Mouse (Mus musculus) urinary bladder, postnatal 4 days (tissue): ENCODE measurements around the gene Ntrk3.

Experiments used
- DNase-seq, 2 experiments: peaks; one replicate each; pipeline ENCODE4 v3.0.0; 2021 to 2022; ENCODE audit warnings: low spot score in 2 of 2

Gene Ntrk3

DNA sequence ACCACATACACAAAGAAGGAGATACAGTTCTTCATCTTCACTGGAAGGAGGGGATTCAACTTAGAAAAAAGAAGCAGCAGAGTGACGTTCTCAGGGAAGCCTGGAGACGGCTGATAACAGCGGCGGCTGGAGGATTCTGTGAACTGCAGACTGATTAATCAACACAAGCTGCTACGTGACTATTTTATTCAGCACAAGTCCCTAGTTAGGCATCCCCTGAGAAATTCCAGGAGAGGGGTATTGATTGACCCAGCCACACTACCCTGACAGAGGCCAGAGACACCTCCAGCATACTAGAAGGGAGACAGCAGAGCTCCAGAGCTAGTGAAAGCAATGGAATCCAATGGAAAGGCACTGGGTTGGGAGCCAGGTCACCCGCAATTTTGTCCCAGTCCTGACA is 516.1 kb downstream of the Ntrk3 start:
- DNase-seq, result no peak

DNA sequence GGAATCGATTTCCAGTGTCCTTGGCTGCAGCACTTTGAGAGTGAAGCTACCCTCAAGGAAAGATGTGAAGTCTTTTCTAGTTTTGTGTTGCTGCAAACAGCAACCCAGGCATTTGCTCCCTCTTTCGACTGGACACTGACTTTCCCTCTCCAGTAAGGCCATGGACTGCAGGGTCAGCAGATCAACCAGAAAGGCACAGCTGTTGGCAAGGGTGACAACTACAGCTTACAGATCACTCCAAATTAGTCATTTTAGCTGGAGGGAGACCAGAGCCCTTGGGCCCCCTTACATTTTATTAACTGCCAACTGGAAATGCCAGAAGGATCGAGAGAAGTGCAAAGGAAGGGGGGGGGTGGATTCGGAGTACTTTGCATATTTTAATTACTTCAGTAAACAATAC is 516.9 kb downstream of the Ntrk3 start:
- no peak for DNase-seq

DNA sequence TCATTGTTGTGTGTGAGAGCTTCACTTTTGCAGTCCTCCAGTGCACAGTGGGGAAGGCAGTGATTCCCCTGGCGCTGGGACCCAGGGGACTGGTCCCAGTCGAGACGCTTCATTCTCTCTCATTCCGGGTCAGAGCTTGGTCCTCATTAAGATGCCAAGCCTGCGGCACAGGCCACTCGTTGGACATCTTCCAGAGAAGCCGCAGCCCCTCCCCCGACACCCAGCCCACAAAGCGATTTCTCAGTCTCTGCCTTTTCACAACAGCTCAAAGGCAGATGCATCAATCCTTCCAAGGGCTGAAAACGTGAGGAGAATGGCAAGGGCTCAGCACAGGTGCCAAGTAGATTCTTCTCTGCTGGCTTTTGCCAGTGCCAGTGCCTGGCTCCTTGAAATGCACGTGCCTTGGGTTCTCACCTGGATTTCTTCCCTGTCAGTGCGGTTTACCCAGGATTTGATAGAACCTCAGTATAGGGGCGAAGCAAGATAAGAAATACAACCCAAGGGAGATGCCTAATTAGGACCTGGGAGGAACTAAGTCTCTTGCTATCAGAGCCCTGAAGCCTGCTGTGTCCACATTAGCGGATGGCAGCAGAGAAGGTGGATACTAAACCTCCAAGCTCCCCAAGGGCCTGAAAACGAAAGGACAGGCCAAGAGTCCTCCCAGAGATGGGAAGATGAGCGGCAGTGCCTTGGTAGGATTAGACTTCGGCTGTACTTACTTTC is 546.7 kb downstream of the Ntrk3 start:
- no peak for DNase-seq

DNA sequence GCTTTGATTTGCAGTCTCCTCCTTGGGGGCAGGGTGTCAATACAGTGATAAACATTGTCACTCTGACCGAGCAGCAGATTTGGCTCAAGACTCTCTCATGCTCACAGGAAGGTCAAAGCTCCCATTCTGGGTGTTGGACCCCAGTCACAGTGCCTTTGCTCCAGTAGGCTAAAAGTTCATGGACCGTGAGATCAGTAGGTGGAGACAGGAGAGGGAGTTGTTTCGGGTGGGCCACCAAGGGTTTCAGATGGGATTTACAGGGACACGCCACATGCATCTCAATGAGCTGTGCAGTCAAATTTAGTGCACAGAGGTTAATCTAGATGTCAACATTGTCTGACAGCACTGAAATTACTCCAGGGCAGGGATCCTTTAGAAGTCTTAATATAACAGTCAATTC is 552.2 kb downstream of the Ntrk3 start:
- no peak for DNase-seq

DNA sequence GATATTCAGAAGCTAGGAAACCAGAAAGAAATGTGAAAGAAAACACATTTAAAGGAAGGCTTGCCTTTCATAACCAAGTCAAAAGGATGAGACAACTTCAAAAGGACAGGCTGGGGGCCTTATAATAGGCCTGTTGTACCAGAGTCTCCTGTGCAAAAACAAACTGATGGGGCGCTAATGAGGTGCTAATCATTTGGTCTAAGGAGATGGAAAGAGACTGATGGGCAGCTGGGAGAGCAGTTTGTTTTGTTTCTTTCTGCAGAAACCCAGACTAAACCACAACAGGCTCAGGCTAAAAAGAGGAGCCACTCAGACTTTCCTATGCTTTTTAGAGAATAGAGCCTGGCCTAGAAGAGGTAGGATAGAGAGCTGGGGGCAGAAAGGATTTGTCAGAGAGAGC is 554.4 kb downstream of the Ntrk3 start:
- DNase-seq, result no peak

DNA sequence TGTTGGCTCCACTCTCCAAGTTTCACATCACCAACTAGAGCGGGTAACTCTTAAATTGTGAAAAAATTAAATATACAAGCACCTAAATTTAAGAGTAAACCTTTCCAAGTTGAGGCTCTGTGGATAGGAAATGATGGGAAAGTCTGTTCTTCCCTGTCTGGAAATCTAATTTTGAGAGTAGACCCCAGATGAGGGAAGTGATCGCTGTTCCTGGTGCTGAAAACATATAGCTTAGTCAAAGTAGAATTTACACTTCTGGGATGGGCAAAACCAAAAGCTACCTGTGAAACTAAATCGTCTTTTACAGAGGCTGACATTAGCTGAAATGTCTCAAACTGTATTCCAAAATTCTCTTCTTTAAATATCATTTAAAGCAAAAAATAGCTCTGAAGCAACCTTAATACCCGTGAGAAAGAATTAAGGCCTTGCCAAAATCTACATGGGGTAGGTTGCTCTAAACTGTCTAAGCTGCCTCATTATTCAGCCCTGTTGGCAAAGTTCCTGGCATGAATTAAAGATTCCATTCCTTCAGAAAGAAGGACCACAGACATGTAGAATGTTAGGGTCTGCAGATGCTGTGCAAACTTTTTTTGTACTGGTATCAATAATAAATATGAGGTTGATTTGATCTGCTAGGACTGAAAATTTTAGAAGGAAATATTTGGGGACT is 557.7 kb downstream of the Ntrk3 start:
- no peak for DNase-seq

DNA sequence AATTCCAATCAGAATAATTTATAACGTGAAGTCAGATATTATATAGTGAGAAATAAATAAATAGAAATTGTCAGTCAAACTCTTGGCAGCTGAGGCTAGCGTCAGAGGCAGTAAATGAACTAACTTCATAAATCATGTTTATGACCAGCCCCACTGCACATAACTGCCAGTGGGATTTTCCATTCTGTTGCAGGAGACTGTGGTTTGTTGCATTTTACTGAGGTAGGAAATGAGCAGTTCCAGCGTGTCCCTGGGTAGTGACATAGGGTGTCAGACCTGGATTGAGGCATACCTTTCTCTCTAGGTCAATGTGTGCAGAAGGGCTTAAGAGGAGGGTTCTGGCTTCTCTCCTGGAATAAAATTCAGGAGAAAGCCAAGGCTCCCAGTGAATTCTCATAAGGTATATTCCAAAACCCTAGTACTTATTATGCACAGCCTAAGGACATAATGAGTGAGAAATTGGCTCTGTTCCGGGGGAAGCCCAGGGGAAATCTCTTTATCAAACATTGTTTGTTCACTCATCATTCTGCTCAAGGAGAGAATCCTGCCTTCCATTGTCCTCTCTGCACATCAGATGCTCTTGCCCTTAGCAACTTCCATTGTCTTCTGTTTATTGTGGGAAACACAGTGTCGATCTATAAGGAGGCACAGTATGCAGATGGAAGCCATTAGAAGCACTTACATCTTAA is 565.4 kb downstream of the Ntrk3 start:
- no peak for DNase-seq

DNA sequence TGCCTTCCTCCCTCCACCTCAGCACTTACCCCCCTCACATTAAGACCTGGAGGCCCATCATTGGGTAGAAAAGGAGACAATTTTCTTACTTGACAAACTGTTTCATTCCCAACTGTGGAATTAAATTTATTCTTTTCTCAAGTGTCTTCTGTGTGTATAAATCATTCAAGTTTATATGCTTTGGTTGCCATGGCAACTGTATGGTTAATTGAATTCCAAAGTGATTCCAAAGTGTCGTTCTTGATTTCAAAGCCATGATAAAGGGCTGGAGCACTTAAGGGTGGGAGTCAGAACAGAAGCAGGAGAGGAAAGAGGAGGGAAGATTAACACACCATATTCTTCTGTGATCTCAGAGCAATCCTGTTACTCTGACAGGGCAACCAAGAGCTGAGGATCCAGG is 572.3 kb downstream of the Ntrk3 start:
- DNase-seq, result no peak

DNA sequence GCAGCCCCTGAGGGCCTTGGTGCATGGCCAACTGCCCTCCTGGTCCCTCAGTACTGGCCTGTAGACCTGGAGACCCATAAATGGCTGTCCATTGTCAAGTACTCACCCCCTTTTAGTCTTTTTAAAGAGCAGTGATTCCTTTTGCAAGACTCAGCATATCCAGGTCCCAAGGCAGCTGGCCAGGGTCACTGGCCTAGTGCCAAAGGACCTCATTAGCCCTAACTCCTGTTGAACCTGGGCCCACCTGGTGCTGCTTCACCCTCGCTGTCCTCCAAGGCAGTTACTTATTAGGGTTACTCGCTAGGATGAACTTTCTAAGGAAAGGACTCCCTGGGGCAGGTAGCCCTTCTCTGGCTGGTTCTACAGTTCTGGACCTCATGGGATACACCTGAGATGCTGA is 579.9 kb downstream of the Ntrk3 start:
- DNase-seq, result no peak

DNA sequence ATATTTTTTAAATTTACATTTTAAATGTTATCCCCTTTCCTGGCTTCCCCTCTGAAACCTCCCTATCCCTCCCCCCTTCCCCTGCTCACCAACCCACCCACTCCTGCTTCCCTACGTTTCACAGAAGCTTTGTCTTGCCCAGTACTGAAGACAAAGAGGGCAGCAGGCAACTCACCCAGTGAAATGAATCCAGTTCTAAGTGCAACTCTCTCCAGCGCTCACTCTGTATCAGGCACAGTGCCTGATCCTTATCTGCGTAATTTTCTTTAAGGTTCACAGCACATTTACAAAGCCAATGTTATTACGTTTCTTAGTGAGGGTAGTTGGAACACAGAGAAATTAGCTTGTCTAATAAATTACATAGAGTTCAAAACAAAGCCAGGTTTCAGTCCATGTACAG is 592.6 kb downstream of the Ntrk3 start:
- DNase-seq, result no peak

DNA sequence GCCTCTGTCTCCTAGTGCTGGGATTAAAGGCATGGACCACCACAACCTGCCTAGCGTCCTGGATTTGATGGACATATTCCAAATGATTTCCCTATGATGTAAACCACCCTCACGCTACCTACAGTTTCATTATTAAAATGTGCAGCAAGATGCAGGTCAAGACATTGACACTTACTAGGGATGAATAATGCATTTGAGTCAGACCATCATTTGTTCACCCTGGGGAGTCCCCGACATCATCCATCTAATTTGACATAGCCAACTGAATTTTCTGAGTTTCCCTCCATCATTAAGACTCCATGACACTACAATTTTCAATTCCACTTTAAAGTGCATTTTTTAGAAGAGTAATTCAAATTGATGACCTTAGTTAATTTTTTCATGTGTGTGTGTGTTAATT is 593.0 kb downstream of the Ntrk3 start:
- DNase-seq, result no peak

DNA sequence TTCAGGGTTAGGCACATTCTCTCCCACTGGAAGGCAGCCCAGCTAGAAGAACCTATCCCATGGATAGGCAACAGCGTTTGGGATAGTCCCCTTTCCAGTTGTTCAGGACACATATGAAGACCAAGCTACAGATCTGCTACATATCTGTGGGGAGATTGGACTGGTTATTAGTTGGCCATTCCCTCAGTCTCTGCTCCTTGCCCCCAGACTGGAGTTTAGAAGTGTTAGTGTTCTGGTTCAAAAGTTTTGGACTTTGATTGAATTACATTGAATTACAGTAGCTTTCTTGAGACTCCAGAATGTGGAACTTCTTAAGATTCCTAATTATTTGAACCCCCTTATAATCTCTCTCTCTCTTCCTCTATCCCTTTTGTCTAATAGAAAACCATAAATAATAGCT is 607.8 kb downstream of the Ntrk3 start:
- no peak for DNase-seq
